Mouse (Mus musculus): ENCODE results near the gene Gm42906.

- no peak for TF ChIP-seq POLR2A (IDR thresholded peaks at IDR 0.05; ENCODE audit: extremely low read depth, insufficient read depth, low read length)
- TF ChIP-seq CTCF (IDR thresholded peaks at IDR 0.05; ENCODE audit: extremely low read depth, insufficient read depth, low read length): no peak
Observed at GRCm38 (mm10) chr5:151389827-151390226, 38.1 kb downstream of the Gm42906 start.
